ENCODE assay signal across 22 mouse cellular contexts in the genomic region with DNA sequence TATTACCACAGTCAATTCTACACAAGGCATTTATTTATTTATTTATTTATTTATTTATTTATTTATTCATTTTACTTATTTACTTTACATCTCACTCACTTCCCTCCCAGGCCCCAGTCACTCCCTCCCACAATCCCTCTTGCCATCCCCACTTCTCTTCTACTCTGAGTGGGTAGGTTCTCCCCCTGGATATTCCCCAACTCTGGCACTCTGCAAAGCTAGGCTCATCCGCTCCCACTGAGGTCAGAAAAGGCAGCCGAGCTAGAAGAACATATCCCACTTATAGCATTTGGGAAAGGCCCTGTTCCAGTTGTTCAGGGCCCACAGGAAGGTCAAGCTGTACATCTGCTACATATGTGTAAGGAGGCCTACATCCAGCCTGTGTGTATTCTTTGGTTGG. TPM values are rescaled to one million over a fixed set of nuclear protein-coding genes. Genes with fewer than 3 reads are reported as not detected.
DNase-seq lines count a peak whose midpoint lies in the region; ATAC-seq lines count a peak whose summit lies in the region.
"Had no signal": no experiment of that assay in that cellular context is flagged by ENCODE, and none has a peak within 500 bp of the region (broad histone marks: within the 10 kb centered on the region; RNA-seq: fewer than 3 reads in every experiment).

No protein-coding gene starts in this region.

- H3K36me3 ChIP-seq in forebrain, embryonic 11.5 days (ENCODE audit: control insufficient read depth, insufficient read depth, low read length): no peaks in the 10 kb centered on the region
- H3K36me3 ChIP-seq in forebrain, embryonic 14.5 days (ENCODE audit: control insufficient read depth, insufficient read depth, low read length): no peaks in the 10 kb centered on the region
- H3K36me3 ChIP-seq in midbrain, embryonic 11.5 days (ENCODE audit: control insufficient read depth, insufficient read depth, low read length): no peaks in the 10 kb centered on the region
- H3K36me3 ChIP-seq in midbrain, embryonic 15.5 days (replicated peaks): no peaks in the 10 kb centered on the region
- H3K36me3 ChIP-seq: G1E had no signal

- no peaks in the 10 kb centered on the region for H3K27me3 ChIP-seq in forebrain, embryonic 11.5 days (ENCODE audit: control insufficient read depth, insufficient read depth, low read length)
- no peaks in the 10 kb centered on the region for H3K27me3 ChIP-seq in forebrain, embryonic 14.5 days (replicated peaks; ENCODE audit: control insufficient read depth, insufficient read depth, low read length)
- no peaks in the 10 kb centered on the region for H3K27me3 ChIP-seq in midbrain, embryonic 11.5 days (ENCODE audit: control insufficient read depth, insufficient read depth, low read length)
- H3K27me3 ChIP-seq in midbrain, embryonic 15.5 days (replicated peaks): no peaks in the 10 kb centered on the region
- H3K27me3 ChIP-seq: CH12.LX, Patski had no signal

- no peak overlapping the region for H3K4me3 ChIP-seq in forebrain, embryonic 11.5 days (ENCODE audit: low read depth, low read length)
- no peak overlapping the region for H3K4me3 ChIP-seq in forebrain, embryonic 14.5 days (ENCODE audit: low read depth, low read length)
- H3K4me3 ChIP-seq in midbrain, embryonic 11.5 days (ENCODE audit: low read depth, low read length): no peak overlapping the region
- no peak overlapping the region for H3K4me3 ChIP-seq in midbrain, embryonic 15.5 days

- H3K9ac ChIP-seq in forebrain, embryonic 11.5 days (ENCODE audit: low read length): no peak overlapping the region
- no peak overlapping the region for H3K9ac ChIP-seq in forebrain, embryonic 14.5 days (ENCODE audit: low read length)
- H3K9ac ChIP-seq in midbrain, embryonic 11.5 days (ENCODE audit: low read length): no peak overlapping the region
- H3K9ac ChIP-seq in midbrain, embryonic 15.5 days: no peak overlapping the region

- no peaks in the 10 kb centered on the region for H3K4me1 ChIP-seq in forebrain, embryonic 11.5 days (replicated peaks; ENCODE audit: control insufficient read depth, insufficient read depth, low read length)
- H3K4me1 ChIP-seq in forebrain, embryonic 14.5 days (ENCODE audit: control insufficient read depth, insufficient read depth, low read length): no peaks in the 10 kb centered on the region
- H3K4me1 ChIP-seq in midbrain, embryonic 11.5 days (ENCODE audit: control insufficient read depth, insufficient read depth, low read length): no peaks in the 10 kb centered on the region
- H3K4me1 ChIP-seq in midbrain, embryonic 15.5 days: no peaks in the 10 kb centered on the region

- DNase-seq in forebrain, embryonic 11.5 days (ENCODE audit: low spot score): no peak
- no peak for DNase-seq in forebrain, embryonic 14.5 days (ENCODE audit: low spot score)
- DNase-seq in heart, adult 11 months: peak; percentile 81
- DNase-seq in heart, adult 18-20 months: no peak
- peak; percentile 81 for DNase-seq in midbrain, embryonic 11.5 days (ENCODE audit: low spot score, missing footprints)
- DNase-seq: adrenal gland, adult 2 months; adrenal gland, adult 8-10 months; adrenal gland, postnatal 10 days; adrenal gland, postnatal 14 days; adrenal gland, postnatal 25 days; adrenal gland, postnatal 36 days; B cell, adult 2 months; cerebellum, adult 11 months; cerebellum, adult 11-12 months; cerebellum, adult 18-20 months had no signal

- no peak overlapping the region for H3K27ac ChIP-seq in forebrain, embryonic 11.5 days (ENCODE audit: low read depth, low read length)
- no peak overlapping the region for H3K27ac ChIP-seq in forebrain, embryonic 14.5 days (ENCODE audit: low read depth, low read length)
- no peak overlapping the region for H3K27ac ChIP-seq in midbrain, embryonic 11.5 days (ENCODE audit: low read depth, low read length)
- no peak overlapping the region for H3K27ac ChIP-seq in midbrain, embryonic 15.5 days

- H3K9me3 ChIP-seq in forebrain, embryonic 11.5 days (ENCODE audit: control insufficient read depth, low read length): no peaks in the 10 kb centered on the region
- H3K9me3 ChIP-seq in forebrain, embryonic 14.5 days (replicated peaks; ENCODE audit: control insufficient read depth, low read length): no peaks in the 10 kb centered on the region
- H3K9me3 ChIP-seq in midbrain, embryonic 11.5 days (ENCODE audit: control insufficient read depth, low read length): no peaks in the 10 kb centered on the region
- no peaks in the 10 kb centered on the region for H3K9me3 ChIP-seq in midbrain, embryonic 15.5 days
- H3K9me3 ChIP-seq: G1E had no signal

- no peak overlapping the region for H3K4me2 ChIP-seq in forebrain, embryonic 11.5 days (ENCODE audit: low read depth, low read length, severe bottlenecking)
- no peak overlapping the region for H3K4me2 ChIP-seq in forebrain, embryonic 14.5 days (ENCODE audit: low read length)
- H3K4me2 ChIP-seq in midbrain, embryonic 11.5 days: no peak overlapping the region
- no peak overlapping the region for H3K4me2 ChIP-seq in midbrain, embryonic 15.5 days

- WGBS in forebrain, embryonic 11.5 days: 89% methylated on average over 2 of the region's 2 CpGs
- 87% methylated on average over 2 of the region's 2 CpGs for WGBS in forebrain, embryonic 14.5 days
- 84% methylated on average over 2 of the region's 2 CpGs for WGBS in midbrain, embryonic 11.5 days
- 91% methylated on average over 2 of the region's 2 CpGs for WGBS in midbrain, embryonic 15.5 days

- ATAC-seq in forebrain, embryonic 11.5 days (replicated peaks; ENCODE audit: low FRiP score): 0 out of 2 replicates have a peak, but pooled peaks have one; percentile 33
- ATAC-seq in forebrain, embryonic 14.5 days: no peak
- no peak for ATAC-seq in midbrain, embryonic 11.5 days (ENCODE audit: low FRiP score)
- ATAC-seq in midbrain, embryonic 15.5 days (replicated peaks): no peak
- ATAC-seq: activated CD4-positive, CD25-positive, alpha-beta regulatory T cell, adult 4 months; CD4-positive, CD25-positive, alpha-beta regulatory T cell, adult 4 months; Patski had no signal

RNA-seq across cellular contexts. Expression of gene March1, which starts 48.1 kb away (rescaled TPM):
- 2.8 and 3.5 TPM in 2 replicates for polyA plus RNA-seq in forebrain, embryonic 11.5 days (2014; fragmentation: Nextera tagmentation; extraction: Ambion mirVana)
- 14.1 and 21.3 TPM in 2 replicates for polyA plus RNA-seq in forebrain, embryonic 14.5 days (2014; fragmentation: Nextera tagmentation; extraction: Ambion mirVana)
- 1 to 10 TPM; 1.7 to 2.8 TPM for total RNA-seq in heart, adult 18-20 months (2021)
- 7.4 and 8.4 TPM in 2 replicates for polyA plus RNA-seq in midbrain, embryonic 11.5 days (2014; fragmentation: Nextera tagmentation; extraction: Ambion mirVana)
- 48.5 and 56.6 TPM in 2 replicates for polyA plus RNA-seq in midbrain, embryonic 15.5 days (2015; fragmentation: Nextera tagmentation; extraction: Ambion mirVana)
- total RNA-seq: MEL had no signal
- polyA plus RNA-seq: G1E had no signal

Comparison
In these comparisons a context has a peak if more than half of its experiments do, and no peak if none do; other contexts are left out.
1. DNase-seq: peak in heart, adult 11 months (single experiment) and midbrain, embryonic 11.5 days (single experiment); none in forebrain, embryonic 11.5 days (single experiment), forebrain, embryonic 14.5 days (single experiment) and heart, adult 18-20 months (0 of 2).